Mouse (Mus musculus) testis, adult 2 months (tissue): ENCODE measurements around the gene Fam120b. TPM values are rescaled to one million over a fixed set of nuclear protein-coding genes. Genes with fewer than 3 reads are reported as not detected.

Source experiments
- H3K27ac ChIP-seq: fragments of 200-500 bp; 2 replicates; pipeline ENCODE4 v1.5.1; 2012; ENCODE audit warnings: low read depth, low read length; ENCODE audit not compliant: control insufficient read depth, insufficient read depth
- H3K27me3 ChIP-seq: fragments of 200-500 bp; 2 replicates; pipeline ENCODE4 v1.6.1; 2012; ENCODE audit warnings: mild to moderate bottlenecking, low read length, moderate library complexity; ENCODE audit not compliant: control insufficient read depth, insufficient read depth
- H3K36me3 ChIP-seq: fragments of 200-500 bp; 2 replicates; pipeline ENCODE4 v1.6.1; 2012; ENCODE audit warnings: mild to moderate bottlenecking, low read length; ENCODE audit not compliant: control insufficient read depth, insufficient read depth
- H3K4me1 ChIP-seq: fragments of 200-500 bp; 2 replicates; pipeline ENCODE4 v1.6.1; 2012; ENCODE audit warnings: low read length; ENCODE audit not compliant: control insufficient read depth, insufficient read depth
- H3K4me3 ChIP-seq: fragments of 200-500 bp; 2 replicates; pipeline ENCODE4 v1.5.1; 2012; ENCODE audit warnings: low read depth, mild to moderate bottlenecking, low read length, moderate library complexity, mixed read lengths; ENCODE audit not compliant: control insufficient read depth
- CTCF ChIP-seq: fragments of 200-500 bp; IDR thresholded peaks from 2 replicates; pipeline ENCODE4 v1.5.1; 2012; ENCODE audit warnings: low read depth, mild to moderate bottlenecking, inconsistent platforms, low read length, moderate library complexity; ENCODE audit not compliant: control insufficient read depth, insufficient read depth, insufficient replicate concordance
- POLR2A ChIP-seq: fragments of 200-500 bp; IDR thresholded peaks from 2 replicates; pipeline ENCODE4 v1.6.1; 2012; ENCODE audit warnings: low read depth, mild to moderate bottlenecking, inconsistent platforms, low read length, moderate library complexity; ENCODE audit not compliant: control insufficient read depth
- polyA plus RNA-seq: library from polyadenylated mRNA; depleted of rRNA; stranded (reverse); fragments of >200 nt; gene quantifications from 2 replicates; pipeline ENCODE4 v1.2.3, GENCODE M21; 2012

Fam120b gene
- polyA plus RNA-seq, 1 experiment = 16.8 TPM

DNA sequence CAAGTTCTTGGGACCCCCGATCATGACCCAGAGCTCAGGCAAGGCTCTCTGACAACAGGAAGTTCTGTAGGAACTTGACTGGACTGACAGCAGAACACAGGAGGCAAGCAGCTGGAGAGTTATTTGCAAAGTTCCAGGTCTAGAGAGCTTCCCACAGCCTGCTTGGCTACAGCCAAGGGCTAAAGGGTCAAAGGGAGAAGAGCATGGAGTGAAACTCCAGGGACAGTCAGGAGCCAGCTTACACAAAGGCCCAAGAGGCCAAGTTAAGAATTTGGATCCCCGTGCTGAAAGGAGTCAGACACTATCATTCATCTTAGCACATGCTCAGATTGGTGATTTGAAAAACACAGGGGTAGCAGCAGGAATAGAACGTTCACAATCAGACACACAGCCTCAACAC lies 32.3 kb upstream of the Fam120b start:
- Histone ChIP-seq H3K4me3 (no peak overlapping the region), H3K27me3 (no peaks in the 10 kb centered on the region), H3K27ac (no peak overlapping the region), H3K4me1 (no peaks in the 10 kb centered on the region; the same call in 1 of the 2 replicates), H3K36me3 (no peaks in the 10 kb centered on the region)
- TF ChIP-seq CTCF = no peak
- TF ChIP-seq POLR2A = no peak

DNA sequence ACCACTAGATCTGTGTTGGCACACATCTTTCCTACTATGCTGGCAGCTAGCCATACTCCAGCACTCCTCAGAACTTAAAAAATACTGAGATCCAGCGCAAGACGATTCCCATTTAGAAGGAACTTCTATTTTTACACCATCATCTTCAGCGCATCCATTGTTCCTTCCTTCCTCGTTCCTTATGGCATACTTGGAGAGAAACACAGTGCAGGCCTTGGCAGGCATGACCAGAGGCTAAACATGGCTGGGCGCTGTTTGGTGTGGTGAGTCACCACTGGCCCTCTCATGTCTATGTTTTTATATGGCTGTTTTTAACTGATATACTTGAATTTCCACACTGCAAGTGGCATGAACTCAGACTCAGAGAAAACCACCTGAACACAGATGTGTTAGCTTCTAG lies 30.4 kb upstream of the Fam120b start:
- Histone ChIP-seq H3K4me3 (no peak overlapping the region), H3K36me3 (no peaks in the 10 kb centered on the region), H3K27ac (no peak overlapping the region), H3K27me3 (no peaks in the 10 kb centered on the region), H3K4me1 (no peaks in the 10 kb centered on the region; the same call in 1 of the 2 replicates)
- TF ChIP-seq CTCF (no peak), POLR2A (no peak)

DNA sequence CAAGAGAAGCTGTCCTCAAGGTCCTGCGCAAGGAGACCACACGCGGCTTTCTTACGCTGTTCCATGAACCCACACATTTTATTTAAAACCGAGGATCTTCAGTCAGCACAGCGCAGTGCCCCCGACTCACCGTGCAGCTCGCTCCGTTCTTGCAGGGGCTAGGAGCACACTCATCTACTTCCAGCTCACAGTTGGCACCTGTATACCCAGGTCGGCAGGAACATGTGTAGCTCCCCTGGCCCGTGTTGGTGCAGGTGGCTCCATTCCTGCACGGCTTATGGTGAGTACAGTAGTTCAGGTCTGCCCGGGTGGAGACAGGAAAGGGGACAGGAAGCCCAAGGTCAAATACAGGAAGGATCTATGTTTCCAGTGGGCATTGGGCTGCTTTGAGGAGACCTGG lies 25.6 kb upstream of the Fam120b start:
- H3K36me3 ChIP-seq = no peaks in the 10 kb centered on the region

DNA sequence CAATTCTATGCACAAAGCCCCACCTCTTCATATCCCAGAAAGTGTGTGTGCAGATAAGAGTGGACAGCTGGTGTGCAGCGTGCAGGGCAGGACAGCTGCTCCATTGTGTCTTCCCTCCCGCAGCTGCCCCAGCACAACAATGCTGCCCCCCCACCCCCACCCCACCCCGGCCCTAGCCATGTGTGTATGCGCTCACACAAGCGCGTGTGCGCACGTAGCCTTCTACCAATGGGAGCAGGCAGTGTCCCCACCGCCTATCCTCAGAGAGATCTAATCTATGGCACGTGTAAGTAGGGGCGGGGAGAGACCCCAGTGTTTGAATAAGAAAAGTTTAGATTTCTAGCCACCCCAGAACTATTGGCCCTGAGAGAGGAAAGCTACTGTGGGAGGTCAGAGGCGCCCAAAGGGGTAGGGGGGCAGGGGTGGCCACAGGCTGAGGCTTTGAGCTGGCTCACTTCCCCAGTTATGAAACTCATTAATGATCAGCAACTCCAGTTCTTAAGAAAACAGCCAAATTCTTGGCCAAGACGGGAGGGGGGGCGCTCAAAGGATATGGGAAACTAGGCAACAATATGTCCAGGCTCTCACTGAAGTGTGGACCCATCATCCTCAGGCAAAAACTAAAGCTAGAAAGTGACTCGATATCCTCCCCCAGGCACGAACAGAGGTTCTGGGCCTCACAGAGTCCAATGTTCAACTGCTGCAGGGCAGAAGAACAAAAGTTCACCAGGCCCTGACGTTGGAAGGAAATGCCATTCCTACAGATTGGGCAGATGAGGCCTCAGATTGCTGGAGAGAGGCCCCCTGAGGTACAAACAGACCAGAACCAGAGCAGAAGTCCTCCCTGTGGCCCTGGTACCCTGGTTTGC lies 23.8 kb upstream of the Fam120b start:
- H3K27ac ChIP-seq = no peak overlapping the region
- H3K36me3 ChIP-seq = no peaks in the 10 kb centered on the region
- H3K4me1 ChIP-seq = peaks cover 18% of the 10 kb centered on the region
- no peaks in the 10 kb centered on the region; the same call in 1 of the 2 replicates for H3K27me3 ChIP-seq
- no peak overlapping the region for H3K4me3 ChIP-seq
- TF ChIP-seq POLR2A (no peak), CTCF (no peak)

More for the DNA sequence above, 25.6 kb upstream of the Fam120b start:
- Histone ChIP-seq H3K4me3 (no peak overlapping the region), H3K27me3 (no peaks in the 10 kb centered on the region), H3K27ac (no peak overlapping the region), H3K4me1 (peaks cover 5% of the 10 kb centered on the region)
- TF ChIP-seq POLR2A = no peak
- TF ChIP-seq CTCF = no peak

DNA sequence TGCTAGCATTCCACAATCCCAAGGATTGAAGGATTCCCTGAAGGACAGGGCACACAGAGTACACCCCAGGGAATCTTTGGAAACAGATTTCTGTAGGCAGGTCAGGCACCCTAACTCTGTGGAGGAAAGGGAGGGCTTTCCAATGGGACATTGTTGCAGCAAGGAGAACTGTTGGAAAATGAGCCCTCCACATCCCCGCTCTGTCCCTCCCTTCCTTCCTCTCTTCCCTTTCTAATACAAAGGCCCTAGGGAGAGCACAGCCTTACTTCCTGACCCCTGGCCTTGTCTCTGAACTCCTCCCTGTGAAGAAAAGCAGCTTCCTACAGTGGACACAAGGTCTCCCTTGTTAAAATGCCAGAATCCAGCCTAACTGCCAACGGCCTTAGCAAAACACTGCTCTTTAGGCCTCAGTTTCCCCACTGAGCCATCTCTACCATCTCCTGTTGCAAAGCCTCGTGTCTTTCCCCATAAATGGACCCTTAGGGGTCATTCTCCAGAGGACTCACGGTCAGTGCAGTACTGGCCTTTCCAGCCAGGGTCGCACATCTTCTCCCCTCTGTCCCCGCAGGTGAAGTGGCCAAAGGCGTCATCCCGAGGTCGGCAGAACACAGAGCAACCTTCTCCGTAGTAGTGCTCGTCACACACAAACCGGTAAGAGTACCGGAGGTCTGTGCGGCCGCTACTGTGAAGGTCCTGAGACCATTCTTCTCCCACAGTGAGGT lies 22.9 kb upstream of the Fam120b start:
- no peaks in the 10 kb centered on the region for H3K36me3 ChIP-seq
- H3K4me3 ChIP-seq = no peak overlapping the region
- no peaks in the 10 kb centered on the region; the same call in 1 of the 2 replicates for H3K27me3 ChIP-seq
- H3K4me1 ChIP-seq = peaks cover 18% of the 10 kb centered on the region
- TF ChIP-seq POLR2A (no peak), CTCF (no peak)
- no peak overlapping the region for H3K27ac ChIP-seq

DNA sequence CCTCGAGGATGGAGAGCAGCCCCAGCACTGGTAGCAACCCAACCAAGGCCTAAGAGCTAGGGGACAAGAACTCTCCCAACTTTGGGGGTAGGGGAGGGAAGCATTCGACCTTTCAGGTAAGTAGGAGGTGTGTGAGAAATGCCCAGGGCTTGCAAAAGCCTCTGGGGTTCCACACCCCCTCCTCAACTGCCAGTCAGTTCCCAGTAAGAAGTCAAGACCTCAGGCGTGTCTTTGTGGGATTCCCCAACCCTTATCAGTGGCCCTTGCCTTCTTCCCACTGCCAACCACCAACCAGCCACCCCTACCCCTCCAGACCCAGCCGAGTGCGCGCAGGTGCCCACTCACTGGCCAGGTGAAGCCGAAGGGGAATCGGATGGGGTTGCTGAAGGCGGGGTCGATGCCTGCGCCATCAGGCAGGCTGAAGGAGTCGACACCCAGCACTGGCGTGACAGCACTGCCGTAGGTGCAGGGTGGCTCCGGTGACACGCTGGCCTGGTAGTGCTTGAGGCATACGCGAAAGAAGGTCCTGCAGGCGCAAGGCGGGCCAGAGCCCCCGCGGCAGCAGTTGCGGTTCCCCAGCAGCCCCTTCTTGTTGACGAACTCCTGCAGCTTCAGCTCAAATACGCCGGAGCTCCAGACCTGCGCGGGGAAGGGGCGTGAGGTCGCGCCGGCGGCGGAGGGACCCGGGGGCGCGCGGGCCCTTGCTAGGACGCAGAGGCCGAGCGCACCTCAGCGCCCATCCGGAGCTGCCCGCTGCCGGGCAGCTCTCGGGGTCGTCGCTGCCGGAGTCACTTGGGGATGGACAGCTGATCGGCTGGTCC lies 21.5 kb upstream of the Fam120b start:
- H3K4me1 ChIP-seq = peaks cover 18% of the 10 kb centered on the region
- H3K4me3 ChIP-seq = peak overlapping the region; percentile 72
- TF ChIP-seq POLR2A = no peak
- H3K27me3 ChIP-seq = no peaks in the 10 kb centered on the region; the same call in 1 of the 2 replicates
- no peak overlapping the region for H3K27ac ChIP-seq
- H3K36me3 ChIP-seq = no peaks in the 10 kb centered on the region

DNA sequence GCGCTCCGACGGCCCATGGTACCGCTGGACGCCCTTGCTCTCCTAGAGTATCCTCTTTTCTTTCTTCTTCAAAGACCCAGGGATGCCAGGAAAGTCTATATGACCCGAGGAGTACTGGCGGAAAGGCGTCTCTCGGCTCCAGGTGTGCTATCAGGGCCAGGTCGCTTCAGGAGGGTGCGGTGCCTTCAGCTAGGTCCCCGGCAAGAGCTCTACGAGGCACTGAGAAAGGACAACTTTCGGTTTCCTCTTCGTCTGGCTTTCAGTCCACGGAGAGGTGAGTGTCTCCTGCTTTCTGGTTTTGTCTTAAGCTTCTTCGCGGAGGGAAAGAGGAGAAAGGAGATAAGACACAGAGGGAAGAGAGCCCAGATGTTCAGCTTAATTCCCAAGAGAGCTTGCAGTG lies 20.8 kb upstream of the Fam120b start:
- H3K27me3 ChIP-seq = no peaks in the 10 kb centered on the region; the same call in 1 of the 2 replicates
- peak overlapping the region; percentile 72 for H3K4me3 ChIP-seq
- H3K36me3 ChIP-seq = no peaks in the 10 kb centered on the region
- H3K27ac ChIP-seq = no peak overlapping the region
- H3K4me1 ChIP-seq = peaks cover 18% of the 10 kb centered on the region
- TF ChIP-seq CTCF (no peak), POLR2A (no peak)
